Mouse (Mus musculus) CH12.LX (cell line): ENCODE measurements around the gene Clstn1.

ENCODE experiments used
- BHLHE40 ChIP-seq: IDR thresholded peaks from 2 replicates; pipeline ENCODE4 v1.6.1; 2011; ENCODE audit warnings: mild to moderate bottlenecking, low read depth, low read length, improper control_type of control experiment
- CTCF ChIP-seq, 2 experiments: IDR thresholded peaks in 1 of 2; conservative IDR thresholded peaks in 1 of 2; 2 replicates each; pipeline ENCODE4 v1.5.1; 2011 to 2012; ENCODE audit warnings: low read depth in 2 of 2, low read length in 2 of 2, improper control_type of control experiment in 1 of 2, inconsistent platforms in 1 of 2, mild to moderate bottlenecking in 1 of 2, moderate library complexity in 1 of 2
- E2F4 ChIP-seq: IDR thresholded peaks from 2 replicates; pipeline ENCODE4 v1.6.1; 2011; ENCODE audit warnings: low read depth, low read length, improper control_type of control experiment; ENCODE audit not compliant: insufficient replicate concordance

DNA sequence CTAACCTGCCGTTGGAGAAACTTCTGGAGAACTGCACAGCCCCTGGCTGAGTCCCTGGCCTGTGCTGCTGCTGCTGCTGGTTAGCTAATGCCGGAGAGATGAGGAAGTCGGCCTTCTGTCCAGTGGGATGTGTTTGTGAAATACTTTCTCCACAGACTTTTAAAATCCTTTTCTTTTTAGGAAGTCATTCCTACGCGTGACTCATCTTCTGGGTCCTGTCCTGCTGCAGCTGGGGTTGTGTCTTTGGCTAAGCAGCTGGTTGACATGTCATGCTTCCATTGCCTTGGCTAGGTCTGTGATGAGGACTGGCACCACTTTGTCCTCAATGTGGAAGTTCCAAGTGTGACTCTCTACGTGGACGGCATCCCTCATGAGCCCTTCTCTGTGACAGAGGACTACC is 51.7 kb downstream of the Clstn1 start:
- TF ChIP-seq BHLHE40 (no peak), E2F4 (no peak), CTCF (conservative IDR thresholded peaks at IDR 0.05 in 1 of 2, IDR thresholded peaks at IDR 0.05 in 1 of 2; ENCODE audit: low read depth in 2 of 2, low read length in 2 of 2) (no peak)
